Mouse (Mus musculus): ENCODE data around the gene Pcbp4. TPM values are rescaled to one million over a fixed set of nuclear protein-coding genes. Genes with fewer than 3 reads are reported as not detected.

The Pcbp4 gene
- total RNA-seq, 2 experiments from 2014 or later, result 47.6 to 48.7 TPM

Other genes with a start within 250 kb of the Pcbp4 start
- under 1 TPM; 0.42 to 0.43 TPM for gene Tlr9, start 230.7 kb upstream of the Pcbp4 start, total RNA-seq (2021)
- gene Alas1, start 204.6 kb upstream of the Pcbp4 start, total RNA-seq (2021), result 100 to 1,000 TPM; 189 to 234 TPM
- gene Poc1a, start 172.2 kb upstream of the Pcbp4 start, total RNA-seq (2021), result 1 to 10 TPM; 1.8 to 2.5 TPM
- gene Dusp7, start 84.7 kb upstream of the Pcbp4 start, total RNA-seq (2021), result 10 to 100 TPM; 13.9 to 17.6 TPM
- gene Rpl29, start 23.8 kb upstream of the Pcbp4 start, total RNA-seq (2021), result 100 to 1,000 TPM; 350 to 424 TPM
- gene Acy1, start 15.0 kb upstream of the Pcbp4 start, total RNA-seq (2021), result 10 to 100 TPM in 1 of 2 experiments, 1 to 10 TPM in 1; 8.4 to 10.9 TPM
- 1 to 10 TPM; 4.6 to 6.5 TPM for gene Abhd14b, start 5.8 kb upstream of the Pcbp4 start, total RNA-seq (2021)
- 10 to 100 TPM; 13.3 to 16.0 TPM for gene Abhd14a, start 5.6 kb upstream of the Pcbp4 start, total RNA-seq (2021)
- gene Gpr62, start 12.6 kb downstream of the Pcbp4 start, total RNA-seq (2021), result under 1 TPM; 0.16 to 0.33 TPM
- gene Rrp9, start 22.7 kb downstream of the Pcbp4 start, total RNA-seq (2021), result 10 to 100 TPM; 12.6 to 18.4 TPM
- 10 to 100 TPM; 64.1 to 76.2 TPM for gene Parp3, start 23.7 kb downstream of the Pcbp4 start, total RNA-seq (2021)
- not detected for gene Iqcf1, start 46.7 kb downstream of the Pcbp4 start, total RNA-seq (2021)
- not detected for gene Iqcf5, start 61.3 kb downstream of the Pcbp4 start, total RNA-seq (2021)
- not detected for gene Iqcf3, start 108.3 kb downstream of the Pcbp4 start, total RNA-seq (2021)
- gene Iqcf4, start 117.7 kb downstream of the Pcbp4 start, total RNA-seq (2021), result not detected
- gene Iqcf6, start 173.3 kb downstream of the Pcbp4 start, total RNA-seq (2021), result not detected
- gene Grm2, start 202.8 kb downstream of the Pcbp4 start, total RNA-seq (2021), result not detected
- 10 to 100 TPM; 17.3 to 20.6 TPM for gene Tex264, start 232.6 kb downstream of the Pcbp4 start, total RNA-seq (2021)